8 mouse cellular contexts compared by ENCODE assay signal in the genomic region with DNA sequence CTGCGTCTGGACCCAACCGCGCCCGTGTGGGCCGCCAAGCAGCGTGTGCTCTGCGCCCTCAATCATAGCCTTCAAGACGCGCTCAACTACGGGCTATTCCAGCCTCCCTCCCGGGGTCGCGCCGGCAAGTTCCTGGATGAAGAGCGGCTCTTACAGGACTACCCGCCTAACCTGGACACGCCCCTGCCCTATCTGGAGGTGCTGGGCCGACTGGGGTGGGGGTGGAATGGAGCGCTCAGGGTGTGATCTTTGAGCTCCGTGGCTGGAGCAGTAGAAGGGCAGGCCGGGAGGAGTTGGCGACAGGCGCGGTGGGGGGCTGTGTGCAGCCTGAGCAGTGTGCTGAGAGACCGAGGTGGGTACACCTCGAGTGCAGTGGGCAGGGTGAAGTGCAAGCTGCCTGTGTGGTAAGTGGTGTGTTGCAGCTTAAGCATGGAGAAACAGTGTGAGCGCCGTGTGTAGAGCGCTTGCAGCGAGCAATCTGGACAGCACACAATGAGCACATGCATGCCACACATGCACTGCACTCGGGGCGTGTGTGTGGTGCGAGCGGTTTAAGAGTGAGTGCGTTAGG. TPM values are rescaled to one million over a fixed set of nuclear protein-coding genes. Genes with fewer than 3 reads are reported as not detected.
DNase-seq lines count a peak whose midpoint lies in the region; ATAC-seq lines count a peak whose summit lies in the region.

No protein-coding gene starts in this region.

- WGBS in liver, embryonic 11.5 days, result 6% methylated on average over 35 of the region's 35 CpGs
- 2% methylated on average over 35 of the region's 35 CpGs for WGBS in stomach, embryonic 16.5 days

- no peak overlapping the region for H3K27ac ChIP-seq in liver, embryonic 11.5 days (ENCODE audit: low read depth, low read length)
- no peak overlapping the region for H3K27ac ChIP-seq in stomach, embryonic 16.5 days (ENCODE audit: low read length)

- DNase-seq in cerebellum, postnatal 10 days, result peak; percentile 69 to 72
- DNase-seq in forelimb bud, embryonic 11.5 days (ENCODE audit: low read depth, low spot score), result peak; percentile 20
- peak; percentile 71 for DNase-seq in liver, embryonic 11.5 days (ENCODE audit: low spot score)
- DNase-seq in gastrocnemius, postnatal 14 days, result no peak
- no peak for DNase-seq in gastrocnemius, postnatal 10 days

- no peaks in the 10 kb centered on the region for H3K27me3 ChIP-seq in megakaryocyte, embryonic 14.5 days (replicated peaks)
- H3K27me3 ChIP-seq in liver, embryonic 11.5 days (replicated peaks; ENCODE audit: control insufficient read depth, insufficient read depth, low read length), result peaks cover 16% of the 10 kb centered on the region
- H3K27me3 ChIP-seq in stomach, embryonic 16.5 days (ENCODE audit: control insufficient read depth, insufficient read depth, low read length), result peaks cover 4% of the 10 kb centered on the region; the same call in 1 of the 2 replicates

- peaks cover 75% of the 10 kb centered on the region for H3K4me1 ChIP-seq in megakaryocyte, embryonic 14.5 days
- H3K4me1 ChIP-seq in liver, embryonic 11.5 days (replicated peaks; ENCODE audit: control insufficient read depth, insufficient read depth, low read length), result peaks cover 26% of the 10 kb centered on the region
- H3K4me1 ChIP-seq in stomach, embryonic 16.5 days (ENCODE audit: control insufficient read depth, insufficient read depth, low read length), result 0 out of 2 replicates have a peak, but pooled peaks cover 7% of the 10 kb centered on the region

- no peaks in the 10 kb centered on the region for H3K9me3 ChIP-seq in megakaryocyte, embryonic 14.5 days
- H3K9me3 ChIP-seq in liver, embryonic 11.5 days (ENCODE audit: control insufficient read depth, low read length), result no peaks in the 10 kb centered on the region
- no peaks in the 10 kb centered on the region for H3K9me3 ChIP-seq in stomach, embryonic 16.5 days (replicated peaks; ENCODE audit: control insufficient read depth, low read length)

- no peak for ATAC-seq in megakaryocyte, adult 5-6 weeks (ENCODE audit: poor library complexity, severe bottlenecking)
- ATAC-seq in liver, embryonic 11.5 days (replicated peaks; ENCODE audit: low FRiP score), result peak; percentile 66
- ATAC-seq in stomach, embryonic 16.5 days (ENCODE audit: insufficient read depth, low FRiP score), result peak; percentile 45; the same call in 1 of the 2 replicates

- peak overlapping the region; percentile 96 for H3K4me3 ChIP-seq in megakaryocyte, embryonic 14.5 days (replicated peaks)
- H3K4me3 ChIP-seq in liver, embryonic 11.5 days (ENCODE audit: low read depth, low read length), result peak overlapping the region; percentile 77
- peak overlapping the region; percentile 71 for H3K4me3 ChIP-seq in stomach, embryonic 16.5 days (replicated peaks; ENCODE audit: low read length)

- intact Hi-C loops in gastrocnemius, postnatal 14 days (cut with DNase I; ENCODE audit: low total_unique reads), result no loop called here

- peaks cover 52% of the 10 kb centered on the region for H3K36me3 ChIP-seq in megakaryocyte, embryonic 14.5 days (replicated peaks; ENCODE audit: low read length)
- H3K36me3 ChIP-seq in liver, embryonic 11.5 days (ENCODE audit: control insufficient read depth, insufficient read depth, low read length), result peaks cover 4% of the 10 kb centered on the region; the same call in 1 of the 2 replicates
- no peaks in the 10 kb centered on the region for H3K36me3 ChIP-seq in stomach, embryonic 16.5 days (ENCODE audit: control insufficient read depth, insufficient read depth, low read length)

- H3K4me2 ChIP-seq in liver, embryonic 11.5 days, result peak overlapping the region; percentile 93
- peak overlapping the region; percentile 65 for H3K4me2 ChIP-seq in stomach, embryonic 16.5 days (ENCODE audit: low read depth, low read length)

- H3K9ac ChIP-seq in liver, embryonic 11.5 days (ENCODE audit: low read depth, low read length), result peak overlapping the region; percentile 74
- H3K9ac ChIP-seq in stomach, embryonic 16.5 days (ENCODE audit: low read length), result peak overlapping the region; percentile 82

RNA-seq across cellular contexts. Expression of a gene that starts 0.9 kb away (rescaled TPM):
- polyA plus RNA-seq in megakaryocyte, embryonic 14.5 days (2012; ENCODE audit: insufficient read depth, low replicate concordance), result 37.4 and 85.0 TPM in 2 replicates
- 0.09 and 0.11 TPM in 2 replicates for total RNA-seq in megakaryocyte, adult 5-6 weeks (2015)
- total RNA-seq in megakaryocyte, adult 5-6 weeks (2017), result not detected in 2 replicates
- polyA plus RNA-seq in liver, embryonic 11.5 days (2014; fragmentation: Nextera tagmentation; extraction: Ambion mirVana), result 1.1 and 1.7 TPM in 2 replicates
- 1.1 and 1.8 TPM in 2 replicates for polyA plus RNA-seq in stomach, embryonic 16.5 days (2015; fragmentation: Nextera tagmentation; extraction: Ambion mirVana)
- total RNA-seq in gastrocnemius, postnatal 14 days (2021), result 10 to 100 TPM; 15.2 to 25.8 TPM
- 10 to 100 TPM; 24.8 to 36.1 TPM for total RNA-seq in gastrocnemius, postnatal 10 days (2021)

RNA-seq across cellular contexts. Expression of a gene that starts 23.1 kb away (rescaled TPM):
- polyA plus RNA-seq in megakaryocyte, embryonic 14.5 days (2012; ENCODE audit: insufficient read depth, low replicate concordance), result 82.1 and 91.3 TPM in 2 replicates
- total RNA-seq in megakaryocyte, adult 5-6 weeks (2015), result 9.2 and 10.1 TPM in 2 replicates
- total RNA-seq in megakaryocyte, adult 5-6 weeks (2017), result 11.1 and 14.1 TPM in 2 replicates
- 8.6 and 9.0 TPM in 2 replicates for polyA plus RNA-seq in liver, embryonic 11.5 days (2014; fragmentation: Nextera tagmentation; extraction: Ambion mirVana)
- 19.5 and 19.9 TPM in 2 replicates for polyA plus RNA-seq in stomach, embryonic 16.5 days (2015; fragmentation: Nextera tagmentation; extraction: Ambion mirVana)
- 1 to 10 TPM; 7.2 to 7.4 TPM for total RNA-seq in gastrocnemius, postnatal 14 days (2021)
- total RNA-seq in gastrocnemius, postnatal 10 days (2021), result 10 to 100 TPM in 1 of 2 experiments, 1 to 10 TPM in 1; 6.5 to 11.0 TPM

RNA-seq across cellular contexts. Expression of a gene that starts 46.6 kb away (rescaled TPM):
- not detected in 2 replicates for polyA plus RNA-seq in megakaryocyte, embryonic 14.5 days (2012; ENCODE audit: insufficient read depth, low replicate concordance)
- total RNA-seq in megakaryocyte, adult 5-6 weeks (2015), result not detected in 2 replicates
- total RNA-seq in megakaryocyte, adult 5-6 weeks (2017), result not detected in 2 replicates
- 0.26 and 0.36 TPM in 2 replicates for polyA plus RNA-seq in liver, embryonic 11.5 days (2014; fragmentation: Nextera tagmentation; extraction: Ambion mirVana)
- polyA plus RNA-seq in stomach, embryonic 16.5 days (2015; fragmentation: Nextera tagmentation; extraction: Ambion mirVana), result 3.7 and 3.9 TPM in 2 replicates
- under 1 TPM; 0.16 to 0.25 TPM for total RNA-seq in gastrocnemius, postnatal 14 days (2021)
- total RNA-seq in gastrocnemius, postnatal 10 days (2021), result under 1 TPM; 0.23 to 0.26 TPM

Comparison
In these comparisons a context has a peak if more than half of its experiments do, and no peak if none do; other contexts are left out.
1. DNase-seq: peak in cerebellum, postnatal 10 days (2 of 2), forelimb bud, embryonic 11.5 days (single experiment) and liver, embryonic 11.5 days (single experiment); none in gastrocnemius, postnatal 14 days (single experiment) and gastrocnemius, postnatal 10 days (single experiment).
2. RNA of a gene that starts 0.9 kb away (total RNA-seq): 24.8 to 36.1 TPM in gastrocnemius, postnatal 10 days and 15.2 to 25.8 TPM in gastrocnemius, postnatal 14 days; 0.09 to 0.11 TPM in megakaryocyte, adult 5-6 weeks; every median in the first group is over 10 times any median in the second.
3. Peak in every context shown above with its lines, with median percentiles within 50 percentile points of each other: H3K4me3 ChIP-seq.